Mouse (Mus musculus): ENCODE results near the gene Trim26.
"Not testable (repeated sequence)": the region's sequence is repeated elsewhere in the genome, so short reads cannot be mapped to it uniquely, and the experiment has no call there.

Gene Trim26

GRCm38 (mm10) chr17:36836874-36837647 lies at the start of gene Trim26:
Gene Trim26, plus strand, starts transcription at chr17:36837134.
- DNase-seq (ENCODE audit: extremely low spot score) = peak; percentile 98

- DNase-seq (ENCODE audit: extremely low spot score) = no peak
These were observed 48.6 kb upstream of the Trim26 start for GRCm38 (mm10) chr17:36788351-36788750.

GRCm38 (mm10) chr17:36788801-36789200 lies 48.1 kb upstream of the Trim26 start:
- DNase-seq (ENCODE audit: extremely low spot score) = peak; percentile 58

GRCm38 (mm10) chr17:36799493-36799892 lies 37.4 kb upstream of the Trim26 start:
- no peak for DNase-seq (ENCODE audit: extremely low spot score)

- DNase-seq (ENCODE audit: extremely low spot score) = not testable (repeated sequence)
These were observed 36.9 kb upstream of the Trim26 start for GRCm38 (mm10) chr17:36799921-36800462.

GRCm38 (mm10) chr17:36811871-36812270 lies 25.1 kb upstream of the Trim26 start, which contains the start of gene H2-M10.6:
Gene H2-M10.6, plus strand, starts transcription at chr17:36812171.
- no peak for DNase-seq (ENCODE audit: extremely low spot score)

GRCm38 (mm10) chr17:36824005-36824404 lies 12.9 kb upstream of the Trim26 start:
- peak; percentile 52 for DNase-seq (ENCODE audit: extremely low spot score)

GRCm38 (mm10) chr17:36825525-36825924 lies 11.4 kb upstream of the Trim26 start:
- DNase-seq (ENCODE audit: extremely low spot score) = no peak

GRCm38 (mm10) chr17:36826002-36826401 lies 10.9 kb upstream of the Trim26 start:
- DNase-seq (ENCODE audit: extremely low spot score) = peak; percentile 42

GRCm38 (mm10) chr17:36828488-36828887 lies 8.4 kb upstream of the Trim26 start:
- DNase-seq (ENCODE audit: extremely low spot score) = no peak

- no peak for DNase-seq (ENCODE audit: extremely low spot score)
These were observed 6.5 kb upstream of the Trim26 start for GRCm38 (mm10) chr17:36830470-36830869.

- no peak for DNase-seq (ENCODE audit: extremely low spot score)
These were observed 4.2 kb upstream of the Trim26 start for GRCm38 (mm10) chr17:36832694-36833093.

GRCm38 (mm10) chr17:36835591-36836426 lies 1.1 kb upstream of the Trim26 start:
- DNase-seq (ENCODE audit: extremely low spot score) = peak; percentile 58

- DNase-seq (ENCODE audit: extremely low spot score) = no peak
These were observed 514 bp upstream of the Trim26 start for GRCm38 (mm10) chr17:36836427-36836812.

GRCm38 (mm10) chr17:36839001-36839400 lies 2.1 kb downstream of the Trim26 start:
- DNase-seq (ENCODE audit: extremely low spot score) = no peak

- no peak for DNase-seq (ENCODE audit: extremely low spot score)
These were observed 3.0 kb downstream of the Trim26 start for GRCm38 (mm10) chr17:36839931-36840330.

GRCm38 (mm10) chr17:36840961-36841445 lies 4.1 kb downstream of the Trim26 start:
- no peak for DNase-seq (ENCODE audit: extremely low spot score)

- no peak for DNase-seq (ENCODE audit: extremely low spot score)
These were observed 6.8 kb downstream of the Trim26 start for GRCm38 (mm10) chr17:36843696-36844095.

- no peak for DNase-seq (ENCODE audit: extremely low spot score)
These were observed 7.4 kb downstream of the Trim26 start for GRCm38 (mm10) chr17:36844286-36844719.

GRCm38 (mm10) chr17:36844725-36845124 lies 7.8 kb downstream of the Trim26 start:
- DNase-seq (ENCODE audit: extremely low spot score) = no peak

GRCm38 (mm10) chr17:36848911-36849310 lies 12.0 kb downstream of the Trim26 start:
- DNase-seq (ENCODE audit: extremely low spot score) = no peak

- DNase-seq (ENCODE audit: extremely low spot score) = no peak
These were observed 13.1 kb downstream of the Trim26 start for GRCm38 (mm10) chr17:36849992-36850391.

Data from embryo, embryonic 9.5 days (tissue).